Mouse (Mus musculus): ENCODE measurements around the gene Slc35g2. TPM values are rescaled to one million over a fixed set of nuclear protein-coding genes. Genes with fewer than 3 reads are reported as not detected.

Slc35g2 gene
- polyA plus RNA-seq, 1 experiment: 2.1 TPM

DNA sequence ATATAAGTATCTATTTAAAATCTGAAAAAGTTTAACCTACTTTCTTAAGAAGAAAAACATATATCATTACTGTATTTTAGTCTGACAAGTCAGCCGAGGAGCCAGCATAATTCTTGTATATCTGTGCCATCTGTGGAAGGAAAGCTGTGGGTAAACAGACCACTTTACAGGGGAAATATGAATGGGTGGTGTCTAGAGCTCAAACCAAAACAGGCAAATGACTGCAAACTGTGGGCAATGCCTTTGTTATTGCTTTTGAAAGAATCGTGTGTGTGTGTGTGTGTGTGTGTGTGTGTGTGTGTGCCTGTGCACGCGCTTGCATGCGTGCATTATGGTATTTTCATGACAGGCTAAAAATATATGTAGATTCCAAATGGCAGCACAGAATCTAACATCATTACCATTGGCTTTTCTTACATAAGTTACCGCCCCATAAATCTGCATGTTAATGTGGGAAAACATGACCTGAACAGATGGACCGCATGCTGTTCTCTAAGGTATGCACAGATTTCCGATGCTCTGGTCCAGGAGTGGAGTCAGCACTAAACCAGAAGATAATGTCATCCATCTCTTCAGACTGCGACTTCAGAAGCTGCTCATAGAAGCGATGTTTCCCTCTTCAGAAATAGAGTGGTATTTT is 10.5 kb downstream of the Slc35g2 start:
- no peak for DNase-seq (ENCODE audit: low read depth)

DNA sequence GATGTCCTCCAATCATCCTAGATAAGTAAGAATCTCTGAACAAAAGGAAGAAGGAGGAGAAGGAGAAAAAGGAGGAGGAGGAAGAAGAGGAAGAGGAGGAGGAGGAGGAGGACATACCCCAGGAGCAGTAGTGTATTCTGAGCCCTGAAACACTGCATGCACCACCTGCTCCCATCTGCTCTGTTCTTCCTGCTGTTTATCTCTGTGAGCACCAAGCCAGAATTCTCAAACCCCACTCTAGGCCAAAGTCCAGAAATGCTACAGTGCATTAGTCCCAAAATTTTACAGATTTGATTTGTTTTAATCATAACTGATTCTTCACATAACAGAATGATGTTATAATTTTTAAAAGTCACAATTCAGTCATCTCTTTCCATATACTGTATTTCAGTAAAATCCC is 11.9 kb downstream of the Slc35g2 start:
- DNase-seq (ENCODE audit: low read depth): no peak

DNA sequence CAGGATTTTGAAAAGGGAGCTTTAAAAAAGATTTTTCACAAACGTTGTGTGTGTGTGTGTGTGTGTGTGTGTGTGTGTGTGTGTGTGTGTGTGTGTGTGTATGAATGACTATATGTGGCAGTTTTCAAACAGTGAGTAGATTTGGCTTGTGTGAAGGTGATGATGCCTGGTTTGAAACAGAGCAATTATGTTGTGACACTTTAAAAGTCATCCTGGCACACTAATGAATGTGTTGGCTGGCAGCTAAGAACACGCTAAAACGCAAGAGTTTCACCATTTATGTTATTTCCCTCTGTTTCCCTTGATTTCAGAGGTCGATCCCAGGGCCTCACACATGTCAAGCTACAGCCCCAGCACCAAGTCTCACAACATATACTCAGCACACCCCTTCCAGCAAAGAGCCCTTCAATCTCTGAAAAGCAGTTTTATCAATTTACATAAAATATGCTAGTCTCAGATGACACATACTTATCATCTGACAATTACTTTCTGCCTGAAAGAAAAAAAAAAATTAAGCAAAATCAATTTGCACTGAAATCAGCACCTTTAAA is 12.8 kb downstream of the Slc35g2 start:
- no peak for DNase-seq (ENCODE audit: low read depth)

DNA sequence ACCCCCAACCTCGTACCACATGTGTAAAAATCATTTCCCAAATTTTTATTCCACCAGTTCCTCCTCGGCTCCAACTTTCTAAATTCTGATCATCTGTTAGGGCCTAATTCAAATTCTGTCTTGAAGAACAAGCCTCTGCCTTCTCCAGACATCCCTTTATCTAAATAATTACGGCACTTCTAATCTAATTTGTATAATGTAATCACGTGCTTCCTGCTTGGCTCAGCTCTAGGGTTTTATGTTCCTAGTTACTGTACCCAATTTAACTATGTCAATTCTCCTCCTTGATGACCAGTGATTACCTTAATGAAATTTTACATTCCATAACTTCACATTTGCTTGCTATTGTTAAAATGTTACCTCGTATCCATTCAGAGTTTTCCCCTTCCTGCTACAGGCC is 15.2 kb downstream of the Slc35g2 start:
- no peak for DNase-seq (ENCODE audit: low read depth)

DNA sequence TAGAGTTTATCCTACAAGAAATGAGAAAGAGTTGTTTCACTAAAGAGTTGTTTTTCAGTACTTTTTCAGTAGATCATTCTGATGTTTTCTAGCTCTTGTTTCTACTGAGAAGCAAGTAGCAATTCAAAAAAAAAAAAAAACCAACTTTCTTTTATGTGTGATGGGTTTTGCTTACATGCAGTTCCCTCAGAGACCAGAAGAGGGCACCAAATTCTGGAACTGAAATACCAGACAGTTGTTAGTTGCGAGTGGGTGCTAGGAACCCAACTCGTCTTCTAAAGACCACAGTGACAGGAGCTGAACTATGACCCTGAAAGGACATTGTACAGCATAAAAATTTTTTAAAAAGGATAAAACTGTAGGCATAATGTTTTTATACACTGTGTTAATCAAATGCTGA is 22.6 kb downstream of the Slc35g2 start:
- no peak for DNase-seq (ENCODE audit: low read depth)

DNA sequence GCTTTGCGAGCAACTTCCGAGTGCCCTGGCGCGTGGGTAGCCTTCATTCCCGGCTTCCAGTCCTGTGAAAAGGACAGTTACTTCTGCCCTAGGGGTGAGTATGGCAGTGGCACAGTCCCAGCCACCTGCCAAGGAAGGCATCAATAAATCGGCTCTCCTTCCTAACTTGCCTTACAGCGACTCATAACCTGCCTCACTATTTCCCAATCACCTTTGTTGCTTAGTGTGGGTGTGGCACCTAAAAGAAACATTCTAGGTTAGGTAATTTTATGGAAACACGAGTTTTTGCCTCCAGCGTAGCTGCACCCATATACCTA is 24.3 kb downstream of the Slc35g2 start:
- peak; percentile 88 for DNase-seq (ENCODE audit: low read depth)

DNA sequence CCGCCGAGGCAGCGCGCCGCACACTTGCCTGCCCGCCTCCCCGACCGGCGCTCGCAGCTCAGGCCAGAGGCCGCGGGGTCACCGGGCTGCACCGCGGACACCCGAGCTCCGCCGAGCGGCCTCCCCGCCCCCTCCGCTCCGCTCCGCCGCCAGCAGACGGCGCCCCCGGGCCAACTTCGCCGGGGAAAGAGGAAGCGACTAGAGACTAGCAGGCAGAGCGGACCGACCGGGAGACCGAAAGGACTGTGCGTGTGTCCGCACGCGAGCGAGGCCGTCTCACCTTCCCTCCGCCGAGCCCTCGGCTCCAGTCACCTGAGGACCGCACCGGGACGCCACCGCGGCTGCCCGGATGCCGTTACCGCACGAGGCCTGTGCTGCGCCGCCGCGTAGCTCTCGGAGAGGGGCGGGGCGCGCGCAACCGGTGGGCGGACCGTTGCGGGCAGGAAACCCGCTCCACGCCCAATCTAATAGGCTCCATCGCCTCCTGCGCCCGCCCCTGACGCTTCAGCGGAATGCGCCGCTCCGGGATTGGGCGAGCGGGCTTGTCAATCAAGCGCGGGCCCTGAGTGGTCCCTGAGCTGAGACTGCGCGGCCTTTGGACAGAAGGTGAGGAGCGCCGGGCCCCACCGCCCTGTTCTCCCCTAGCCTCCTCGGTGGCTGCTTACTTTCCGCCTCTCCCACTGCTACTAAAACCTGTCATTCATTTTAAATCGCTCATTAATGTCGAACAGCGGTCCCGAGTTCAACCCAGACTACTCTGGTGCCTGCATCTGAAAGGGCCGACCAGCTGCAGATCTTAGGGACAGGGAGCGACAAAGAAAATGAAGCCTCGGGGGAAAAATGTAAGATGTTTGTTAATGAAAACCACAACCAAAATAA is 24.9 kb downstream of the Slc35g2 start, which contains the start of gene Nck1:
Nck1 (minus strand) TSS at position 420 of the 879 bp plus-strand sequence.
- DNase-seq (ENCODE audit: low read depth): peak; percentile 57

DNA sequence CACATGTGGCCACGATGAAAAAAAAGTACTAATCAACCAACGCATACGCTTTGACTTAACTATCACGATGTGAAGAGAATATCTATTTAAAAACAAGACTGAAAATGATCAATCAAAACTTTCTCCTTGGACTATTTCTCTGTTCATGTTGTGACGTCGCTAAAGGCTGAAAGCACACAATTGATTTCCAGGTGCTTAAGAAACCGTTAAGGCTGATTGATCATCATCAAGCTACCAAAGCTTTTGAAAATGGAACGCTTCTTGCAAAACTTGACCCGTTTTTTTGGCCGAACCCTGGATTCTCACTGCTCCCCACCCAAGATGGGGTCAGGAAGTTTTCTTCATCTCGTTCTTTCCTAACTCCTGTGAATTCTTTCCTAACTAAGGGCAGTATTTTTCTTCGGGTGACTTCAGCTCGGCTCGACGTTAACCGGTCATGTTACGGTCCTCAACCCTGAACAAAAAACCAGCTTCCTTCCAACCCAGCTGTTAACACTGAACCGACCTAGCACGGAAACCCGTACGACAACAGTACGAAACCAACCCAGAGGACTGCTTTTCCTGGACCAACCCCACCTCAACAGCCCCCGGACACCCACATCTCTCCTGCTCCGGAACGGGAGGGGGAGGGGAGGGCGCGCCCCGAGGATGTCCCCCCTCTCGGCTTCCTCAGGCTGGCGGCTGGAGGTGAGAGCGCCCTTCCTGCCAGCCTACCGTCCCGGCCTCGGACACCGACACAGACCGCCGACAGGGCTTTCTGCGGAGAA is 25.8 kb downstream of the Slc35g2 start:
- no peak for DNase-seq (ENCODE audit: low read depth)

DNA sequence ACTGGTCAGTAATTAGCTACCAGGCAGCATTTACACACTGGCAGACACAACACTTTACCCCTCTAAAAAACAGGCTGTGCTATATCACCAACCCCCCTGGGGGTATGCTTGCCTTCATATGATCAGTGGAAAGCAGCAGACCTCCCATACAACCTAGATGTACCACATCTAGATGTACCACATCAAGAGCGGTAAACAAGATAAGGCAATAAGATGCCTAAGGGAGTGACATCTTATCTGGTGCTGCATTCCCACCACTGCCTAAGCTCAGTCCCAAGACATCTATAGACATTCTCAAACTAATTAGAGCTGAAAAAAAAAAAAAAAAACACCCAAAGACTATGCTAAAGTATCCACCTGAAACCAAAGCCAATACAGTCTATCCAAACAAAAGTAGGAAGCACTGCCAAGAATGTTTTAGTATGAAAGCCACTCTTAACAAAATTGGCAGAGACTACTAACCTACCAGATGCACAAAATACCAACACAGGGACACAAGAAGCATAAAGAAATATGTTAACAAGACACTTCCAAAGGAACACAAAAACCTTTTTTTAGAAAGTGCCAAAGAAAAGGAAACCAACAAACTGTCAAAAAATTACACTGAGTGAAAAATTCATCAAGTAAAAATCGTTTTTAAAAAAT is 35.1 kb downstream of the Slc35g2 start:
- DNase-seq (ENCODE audit: low read depth): no peak

DNA sequence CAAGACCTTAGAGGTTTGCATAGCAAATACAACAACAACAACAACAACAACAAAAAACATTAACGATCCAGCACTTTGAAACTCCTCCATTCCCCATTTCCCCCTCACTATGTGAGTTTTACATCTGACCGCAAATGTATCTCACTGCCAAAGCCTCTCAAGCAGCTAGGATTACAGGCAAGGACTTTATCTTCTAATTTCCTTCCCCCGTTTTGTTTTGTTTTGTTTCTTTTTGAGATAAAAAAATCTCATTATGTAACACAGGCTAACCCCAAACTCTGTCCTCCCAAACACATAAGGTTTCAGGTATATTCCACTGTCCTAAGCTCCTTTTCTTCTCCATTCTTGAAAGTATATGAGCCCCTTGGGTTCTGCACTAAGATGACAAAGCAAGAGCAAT is 36.2 kb downstream of the Slc35g2 start:
- DNase-seq (ENCODE audit: low read depth): no peak

DNA sequence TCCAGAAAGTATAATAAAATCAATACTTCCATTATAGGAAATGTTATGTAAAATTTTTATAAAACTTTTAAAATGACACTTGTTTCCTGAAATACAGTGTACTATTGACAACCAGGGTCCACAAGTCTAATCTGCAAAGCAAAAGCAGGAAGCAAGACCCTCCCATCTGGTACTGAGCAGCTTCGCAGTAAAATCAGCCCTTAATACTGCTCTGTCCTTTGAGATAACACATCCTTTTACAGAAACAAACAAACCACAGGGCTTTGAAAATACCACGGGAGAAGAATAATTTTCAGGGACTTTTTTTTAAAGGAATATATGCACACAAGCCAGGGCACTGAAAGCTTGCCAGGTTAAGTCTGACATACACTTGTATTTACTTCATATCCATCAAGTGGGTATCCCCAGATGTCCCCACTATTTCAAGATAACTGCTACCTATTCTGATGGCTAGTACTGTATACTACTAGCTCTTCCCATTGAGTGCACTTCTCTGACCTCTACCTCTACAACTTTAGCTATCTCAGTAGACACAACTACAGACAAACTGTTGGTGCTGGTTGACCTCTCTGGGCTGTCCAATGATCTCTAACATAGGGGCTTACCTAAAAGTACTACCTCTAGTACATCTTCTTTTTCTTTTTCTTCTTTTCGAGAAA is 37.9 kb downstream of the Slc35g2 start:
- no peak for DNase-seq (ENCODE audit: low read depth)

DNA sequence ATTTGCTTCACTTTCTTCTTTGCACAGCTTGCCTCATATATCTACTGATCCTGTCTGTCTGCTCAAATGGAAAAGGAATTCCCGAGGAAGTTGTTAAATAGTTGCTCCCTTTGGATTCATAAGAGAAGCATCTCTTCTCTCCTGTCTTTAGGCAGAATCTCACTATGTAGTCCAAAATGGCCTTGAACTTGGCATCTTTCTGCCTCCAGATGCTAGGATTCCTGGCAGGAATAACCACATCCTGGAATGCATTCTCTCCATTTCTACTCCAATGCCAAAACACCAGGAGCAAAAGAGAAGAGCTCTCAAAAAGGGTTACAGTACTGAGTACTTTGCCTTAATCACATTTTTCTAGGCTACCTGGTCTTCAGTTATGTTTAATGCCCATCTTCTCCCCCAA is 39.6 kb downstream of the Slc35g2 start:
- DNase-seq (ENCODE audit: low read depth): no peak

DNA sequence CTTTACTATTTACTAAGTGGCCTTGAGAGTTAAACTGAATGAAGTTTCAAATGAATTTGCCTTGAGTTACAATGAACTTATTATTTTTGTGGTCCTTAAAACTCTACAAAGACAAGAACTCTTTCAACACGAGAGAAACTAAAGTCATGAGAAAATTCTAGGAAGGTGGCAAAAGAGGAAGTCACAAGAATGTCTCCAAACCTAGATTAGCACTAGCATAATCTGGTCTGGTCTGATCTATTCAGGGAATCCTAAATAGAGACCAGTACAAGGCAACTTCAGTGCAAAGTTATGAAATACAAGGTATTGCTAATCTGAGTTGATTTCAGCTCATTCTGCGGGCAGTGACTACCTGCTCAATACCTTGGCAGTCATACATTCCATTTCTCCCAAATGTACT is 45.7 kb downstream of the Slc35g2 start:
- DNase-seq (ENCODE audit: low read depth): no peak

DNA sequence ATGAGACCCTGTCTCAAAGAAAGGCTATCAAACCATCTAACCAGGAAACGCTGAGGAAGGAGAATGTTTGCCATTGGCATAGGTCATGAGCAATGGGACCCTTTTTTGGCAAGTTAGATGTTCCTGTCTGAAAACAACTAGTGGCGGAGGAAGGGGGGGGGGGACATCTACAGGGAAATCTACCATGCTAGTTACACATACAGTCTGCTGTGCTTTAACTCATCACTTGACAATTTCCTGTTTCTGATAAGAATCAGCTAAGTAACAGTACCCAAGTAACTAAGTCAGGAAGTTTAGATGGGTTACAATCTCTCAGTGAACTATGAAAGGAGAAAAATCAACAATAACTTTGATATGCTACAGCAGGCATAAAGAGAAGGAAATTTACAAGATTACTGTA is 48.9 kb downstream of the Slc35g2 start:
- DNase-seq (ENCODE audit: low read depth): no peak

DNA sequence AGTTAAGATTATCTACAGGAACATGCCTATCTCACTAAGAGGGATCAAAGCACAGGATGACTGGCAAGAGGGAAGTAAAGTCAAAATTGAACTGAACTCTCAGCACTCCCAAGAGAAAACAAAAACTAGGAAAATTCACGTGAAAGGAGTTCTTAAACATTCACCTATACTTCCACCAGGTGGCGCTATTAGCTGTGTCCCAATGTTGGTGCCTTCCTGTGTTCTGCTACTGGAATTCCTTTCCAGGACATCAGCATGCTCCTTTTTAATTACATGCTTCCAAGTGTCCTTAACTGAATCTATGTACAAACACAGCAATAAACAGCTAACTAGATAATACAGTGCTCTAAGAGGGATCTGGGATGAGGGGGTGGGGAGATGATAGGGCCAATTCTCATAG is 50.3 kb downstream of the Slc35g2 start:
- DNase-seq (ENCODE audit: low read depth): no peak

DNA sequence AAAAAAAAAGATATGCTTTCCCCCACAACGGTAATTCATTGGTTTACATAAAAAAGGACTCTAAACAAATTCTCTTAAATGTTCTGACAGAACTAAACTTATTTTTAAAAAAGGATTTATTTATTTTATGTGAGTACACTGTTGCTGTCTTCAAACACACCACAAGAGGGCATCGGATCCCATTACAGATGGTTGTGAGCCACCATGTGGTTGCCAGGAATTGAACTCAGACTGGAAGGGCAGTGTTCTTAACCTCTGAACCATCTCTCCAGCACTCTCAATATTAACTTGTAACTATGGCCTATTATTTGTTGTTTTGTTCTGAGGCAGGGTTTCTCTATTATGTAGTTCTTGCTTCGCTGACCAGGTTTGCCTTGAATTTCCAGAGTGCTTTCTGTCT is 50.9 kb downstream of the Slc35g2 start:
- DNase-seq (ENCODE audit: low read depth): no peak

DNA sequence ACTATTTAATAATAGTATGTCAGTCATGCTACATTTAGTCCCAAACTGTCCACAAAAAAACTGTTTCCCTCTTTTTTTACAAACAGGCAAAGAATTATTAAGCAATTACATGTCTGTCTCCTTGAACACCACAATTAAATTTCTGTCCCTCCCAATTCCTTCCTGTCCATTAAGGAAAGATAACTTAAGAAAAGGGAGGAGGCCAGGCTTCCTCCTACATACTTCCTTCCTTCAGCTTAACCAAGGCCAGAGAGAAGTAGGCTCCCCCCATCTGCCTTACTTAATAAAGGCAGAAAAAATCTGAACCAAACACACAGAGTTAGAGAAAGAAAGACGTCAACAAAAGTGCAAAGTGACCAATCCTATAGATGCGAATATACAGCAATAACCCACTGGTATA is 63.3 kb downstream of the Slc35g2 start:
- DNase-seq (ENCODE audit: low read depth): no peak

DNA sequence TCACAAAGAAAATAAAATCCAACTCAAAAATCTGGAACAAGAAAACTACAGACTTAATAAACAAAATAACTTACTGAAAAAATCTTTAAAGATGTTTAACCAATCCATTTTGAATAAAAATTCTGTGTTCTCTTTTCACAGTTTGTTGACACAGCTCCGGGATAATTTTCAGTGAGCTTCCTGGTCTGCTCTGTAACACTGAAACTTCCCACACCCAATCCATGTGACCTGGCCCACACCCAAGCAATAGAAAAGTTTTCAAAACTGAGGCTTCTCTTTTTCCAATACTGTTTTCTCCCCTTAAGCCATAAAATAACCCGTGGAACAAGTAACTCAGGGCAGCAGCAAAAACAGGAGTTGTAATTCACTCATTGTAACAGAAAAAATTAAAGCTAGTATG is 64.2 kb downstream of the Slc35g2 start:
- DNase-seq (ENCODE audit: low read depth): no peak

DNA sequence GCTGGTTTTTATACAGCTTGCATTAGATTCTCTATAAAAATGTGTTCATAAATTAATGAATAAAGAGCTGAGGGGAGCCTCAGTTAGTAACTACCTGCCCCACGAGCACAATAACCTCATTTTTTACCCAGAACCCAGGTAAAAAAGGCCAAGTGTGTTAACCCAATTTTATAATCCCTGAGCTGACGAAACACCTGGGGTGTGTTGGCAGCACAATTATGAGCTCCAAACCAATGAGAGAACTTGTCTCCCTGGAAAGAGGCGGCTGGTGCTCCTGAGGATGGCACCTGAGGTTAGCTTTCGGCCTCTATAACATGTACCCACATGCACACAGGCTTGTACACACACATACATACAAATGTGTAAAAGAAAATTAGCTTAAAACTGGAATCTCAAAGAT is 65.4 kb downstream of the Slc35g2 start:
- DNase-seq (ENCODE audit: low read depth): no peak

Data from gonadal fat pad, adult 2 months (tissue).